Mouse (Mus musculus) gastrocnemius, adult 8-10 months (tissue): Measurements from ENCODE around the gene P2rx4. TPM values are rescaled to one million over a fixed set of nuclear protein-coding genes. Genes with fewer than 3 reads are reported as not detected.

Experiments
- DNase-seq, 2 experiments: peaks; one replicate each; pipeline ENCODE4 v3.0.0; 2022; ENCODE audit warnings: low spot score in 2 of 2
- microRNA-seq: library from miRNA; unstranded; fragments of <30 nt; microRNA quantifications from one replicate; pipeline ENCODE4 v1.2.0, GENCODE M21; 2022
- total RNA-seq, 4 experiments: library from RNA; stranded (reverse); gene quantifications; 2 replicates each; pipeline ENCODE4 v1.2.4; 2022

P2rx4 gene
- total RNA-seq, 4 experiments from 2014 or later = 2.0 to 3.5 (median 2.9) TPM

DNA sequence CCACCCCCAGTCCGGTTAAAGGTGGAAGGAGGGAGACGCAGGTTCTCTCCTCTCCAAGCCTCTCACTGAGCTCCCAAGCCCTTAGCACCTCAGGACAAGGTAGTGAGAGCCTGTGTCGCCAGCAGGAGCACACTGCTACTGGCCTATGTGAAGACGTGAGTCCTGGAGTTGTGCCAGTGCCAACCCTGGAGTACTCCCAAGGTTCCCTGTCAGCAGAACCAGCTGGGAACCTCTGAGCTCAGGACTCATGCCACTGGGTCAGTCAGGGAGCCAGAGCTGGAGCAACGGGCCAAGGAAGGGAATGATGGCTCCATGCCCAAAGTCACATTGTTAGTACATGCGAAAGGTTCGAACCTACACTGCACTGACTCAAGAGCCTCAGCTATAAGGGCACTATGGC is 49.3 kb downstream of the P2rx4 start:
- DNase-seq = peak; percentile 35 to 58

- DNase-seq = no peak
Measured at GRCm38 (mm10) chr5:122763271-122764031, 56.1 kb downstream of the P2rx4 start.

DNA sequence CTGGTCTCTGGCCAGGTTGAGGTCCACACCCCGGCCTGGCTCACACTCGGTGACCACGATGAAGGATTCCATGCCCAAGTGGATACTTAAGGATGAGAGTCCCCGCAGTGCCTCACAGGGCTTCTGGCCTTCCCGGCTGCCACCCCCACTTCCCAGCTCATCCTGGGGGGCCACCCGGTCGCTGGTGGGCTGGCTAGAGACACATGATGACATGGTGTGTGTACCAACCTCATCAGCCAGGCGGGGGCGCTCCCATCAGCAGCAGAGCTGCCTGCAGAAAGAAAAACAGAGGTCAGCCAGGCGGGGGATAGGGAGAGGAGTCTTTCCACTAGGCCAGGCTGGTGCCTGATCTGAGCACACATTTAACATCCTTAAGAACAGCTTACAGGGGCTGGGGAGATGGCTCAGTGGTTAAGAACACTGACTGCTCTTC is 56.7 kb downstream of the P2rx4 start:
- no peak for DNase-seq

GRCm38 (mm10) chr5:122767283-122767682 is 59.9 kb downstream of the P2rx4 start:
- DNase-seq = no peak

GRCm38 (mm10) chr5:122769101-122769568 is 61.8 kb downstream of the P2rx4 start:
- DNase-seq = no peak

DNA sequence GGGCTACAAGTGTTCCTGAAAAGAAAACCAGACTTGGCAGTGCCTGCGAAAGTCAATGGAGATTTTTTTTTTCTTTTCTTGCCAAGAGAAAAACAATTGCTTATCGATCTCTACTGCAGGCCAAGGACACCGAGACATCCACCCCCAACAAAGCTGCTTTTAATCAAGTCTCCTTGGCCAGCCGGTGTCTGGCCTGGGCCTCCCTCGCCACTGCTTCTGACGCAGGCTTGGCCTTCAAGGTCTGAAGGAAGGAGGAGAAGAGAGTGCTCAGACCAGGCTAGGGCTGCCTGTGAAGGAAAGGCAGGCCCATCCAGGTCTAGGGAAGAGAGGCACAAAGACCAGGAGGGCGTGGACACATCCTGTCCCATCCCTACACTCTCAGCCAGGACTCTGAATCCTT is 63.0 kb downstream of the P2rx4 start:
- peak in 1 of 2 experiments; percentile 42 for DNase-seq

DNA sequence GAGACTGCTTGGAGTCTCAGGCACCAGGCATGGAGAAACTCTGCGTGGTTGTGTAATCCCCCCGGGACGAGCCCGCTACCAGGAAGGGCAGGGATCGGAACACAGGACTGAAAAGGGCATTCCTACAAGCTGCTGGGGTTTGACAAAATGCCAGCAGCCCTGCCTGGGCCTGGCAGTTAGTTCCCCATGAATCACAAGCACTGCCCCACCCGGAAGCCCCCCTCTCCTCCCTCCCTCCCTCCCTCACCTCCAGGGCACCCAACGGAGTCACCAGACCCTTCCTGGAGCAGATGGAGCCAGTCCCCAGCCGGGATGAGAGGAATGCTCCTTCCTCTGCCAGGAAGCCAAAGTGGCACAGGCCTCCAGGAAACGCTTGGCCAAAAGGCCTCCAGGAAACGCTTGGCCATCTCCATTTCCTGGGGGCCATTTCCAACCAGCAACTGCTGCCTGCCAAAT is 63.5 kb downstream of the P2rx4 start:
- peak; percentile 66 to 79 for DNase-seq

DNA sequence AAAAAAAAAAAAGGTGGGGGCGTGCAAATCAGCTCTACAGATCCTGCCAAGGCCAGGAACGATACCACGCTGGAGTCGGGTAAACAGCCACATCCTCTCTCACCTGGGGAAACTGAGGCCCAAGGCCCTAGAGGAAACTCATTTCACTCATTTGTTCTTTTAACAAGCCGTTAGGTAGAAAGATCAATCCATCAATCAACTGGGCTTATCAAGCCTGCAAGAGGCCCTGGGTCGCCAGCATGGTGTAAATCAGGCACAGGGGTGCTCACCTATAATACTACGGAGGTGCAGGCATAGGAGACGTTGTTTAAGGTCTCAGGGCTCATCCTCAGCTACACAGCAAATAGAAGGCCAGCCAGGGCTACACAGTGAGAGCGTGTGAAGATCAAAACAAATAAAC is 64.1 kb downstream of the P2rx4 start:
- DNase-seq = no peak

DNA sequence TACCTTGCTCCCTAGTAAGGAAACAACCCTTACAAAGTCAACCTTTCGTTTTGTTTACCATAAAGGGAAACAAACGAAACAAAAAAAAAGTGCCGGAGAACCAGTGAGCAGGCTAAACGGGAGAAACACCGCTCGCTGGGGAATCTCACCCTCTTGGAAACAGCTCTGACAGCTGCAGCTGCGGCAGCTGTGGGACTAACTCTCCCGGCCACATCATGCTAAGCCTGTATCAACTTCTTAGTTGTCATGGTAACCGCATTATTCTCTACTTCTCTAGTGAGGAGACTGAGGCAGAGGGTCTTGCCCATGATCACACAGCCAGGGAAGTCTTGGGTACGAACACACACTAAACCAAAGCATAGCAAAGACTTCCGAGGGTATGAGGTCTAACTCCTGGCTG is 66.4 kb downstream of the P2rx4 start:
- no peak for DNase-seq

DNA sequence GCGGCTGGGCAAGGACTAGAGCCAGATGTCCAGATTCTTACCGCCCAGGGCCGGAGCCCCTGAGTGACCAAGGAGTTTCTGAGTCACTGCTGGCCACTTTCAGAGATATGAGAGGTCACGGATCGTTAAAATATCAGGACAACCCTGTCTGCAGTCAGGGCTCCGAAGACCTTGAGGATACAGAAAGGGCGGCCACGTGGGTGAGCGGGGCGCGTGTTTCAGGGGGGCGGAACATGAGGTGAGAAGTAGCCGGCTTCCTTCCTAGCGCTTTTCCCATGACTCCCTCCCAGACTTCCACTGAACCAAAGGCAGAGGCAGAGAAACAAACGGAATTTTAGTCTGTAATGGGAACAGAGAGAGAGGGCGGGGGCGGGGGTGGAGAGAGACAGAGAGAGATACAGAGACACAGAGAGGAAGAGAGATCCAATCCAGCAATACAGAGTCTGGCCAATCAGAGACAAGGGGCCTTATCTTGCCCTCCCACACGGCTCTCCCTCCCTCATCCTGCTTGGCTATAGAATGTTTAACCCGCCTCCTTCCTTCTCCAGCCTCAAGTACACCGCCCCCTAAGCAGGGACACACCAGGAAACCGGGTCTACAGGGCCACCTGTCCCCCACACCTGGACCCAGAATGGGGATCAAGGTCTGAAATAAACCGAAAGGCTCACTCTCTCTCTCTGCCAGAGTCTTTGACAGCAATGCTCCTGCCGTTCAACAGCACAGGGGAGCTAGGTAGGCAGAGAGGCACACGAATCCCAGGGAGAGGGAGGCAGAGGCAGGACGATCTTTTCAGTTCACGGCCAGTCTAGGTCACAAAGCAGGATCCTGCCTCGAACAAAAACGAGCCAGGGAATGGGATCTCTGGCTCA is 67.6 kb downstream of the P2rx4 start:
- DNase-seq = no peak

GRCm38 (mm10) chr5:122775646-122776286 is 68.4 kb downstream of the P2rx4 start:
- no peak for DNase-seq

DNA sequence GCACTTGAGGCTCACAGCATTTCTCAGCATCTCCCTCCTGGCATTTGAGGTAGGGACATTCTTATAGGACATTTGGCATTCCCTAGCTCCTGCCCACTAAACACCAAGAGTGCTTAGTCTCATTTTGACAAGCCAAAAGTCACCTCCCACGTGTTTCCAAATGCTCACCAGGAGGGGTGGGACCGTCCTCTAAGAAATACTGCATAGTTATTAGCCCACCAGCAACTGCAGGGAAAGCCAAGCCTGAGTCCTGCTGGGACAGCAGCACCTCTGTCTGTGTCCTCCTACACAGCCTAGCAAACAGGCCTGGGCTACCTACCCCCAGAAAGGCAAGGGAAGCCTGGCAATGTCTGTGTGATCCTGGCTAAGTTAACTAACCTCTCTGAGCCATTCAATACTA is 70.0 kb downstream of the P2rx4 start:
- DNase-seq = no peak

- DNase-seq = no peak
Measured at GRCm38 (mm10) chr5:122778231-122779226, 71.2 kb downstream of the P2rx4 start.

Small RNAs within 50 kb of the gene (microRNA-seq; reads per million reads assigned to microRNA genes)
- gene Mir8115 = not detected

Other genes starting within 250 kb of the P2rx4 start
- 100 to 1,000 TPM; 412 to 549 (median 488) TPM for gene Atp2a2, start 205.3 kb upstream of the P2rx4 start, total RNA-seq
- gene Ift81, start 93.0 kb upstream of the P2rx4 start, total RNA-seq = 1 to 10 TPM; 3.4 to 9.1 (median 5.9) TPM
- 1 to 10 TPM in 2 of 4 experiments, under 1 TPM in 2; 0.92 to 1.5 (median 1.1) TPM for gene P2rx7, start 63.6 kb upstream of the P2rx4 start, total RNA-seq
- 1 to 10 TPM; 2.0 to 3.4 (median 3.1) TPM for gene Camkk2, start 71.9 kb downstream of the P2rx4 start, total RNA-seq
- 100 to 1,000 TPM; 504 to 612 (median 591) TPM for gene Anapc5, start 113.8 kb downstream of the P2rx4 start, total RNA-seq
- gene Rnf34, start 142.5 kb downstream of the P2rx4 start, total RNA-seq = 10 to 100 TPM; 19.5 to 28.2 (median 20.1) TPM